Mouse (Mus musculus): Measurements from ENCODE around the gene Lin7a.

The Lin7a gene

DNA sequence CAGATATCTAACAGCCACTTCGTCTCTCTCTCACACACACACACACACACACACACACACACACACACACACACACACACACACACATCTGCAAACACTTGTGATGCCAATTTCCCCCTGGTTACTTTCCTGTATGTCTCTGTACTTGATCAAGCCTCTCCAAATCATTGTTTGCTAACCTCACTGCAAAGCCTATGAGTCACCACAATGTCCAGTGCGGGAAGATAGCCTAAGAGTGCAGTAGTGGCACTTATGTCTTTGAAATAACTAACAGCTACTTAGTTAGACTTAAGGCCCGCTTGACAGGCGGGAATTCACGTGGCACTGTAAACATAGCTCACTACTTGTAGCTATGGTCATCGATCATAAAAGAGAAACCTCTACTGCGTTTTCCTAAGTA lies 196.3 kb downstream of the Lin7a start:
- DNase-seq (ENCODE audit: low spot score): no peak
